Mouse (Mus musculus): Measurements from ENCODE around the gene Ceacam20.
A peak's percentile ranks its signal among the peaks of the same experiment; 100 is the strongest.
"Not testable (repeated sequence)": the region's sequence is repeated elsewhere in the genome, so short reads cannot be mapped to it uniquely, and the experiment has no call there.

Ceacam20 gene

DNA sequence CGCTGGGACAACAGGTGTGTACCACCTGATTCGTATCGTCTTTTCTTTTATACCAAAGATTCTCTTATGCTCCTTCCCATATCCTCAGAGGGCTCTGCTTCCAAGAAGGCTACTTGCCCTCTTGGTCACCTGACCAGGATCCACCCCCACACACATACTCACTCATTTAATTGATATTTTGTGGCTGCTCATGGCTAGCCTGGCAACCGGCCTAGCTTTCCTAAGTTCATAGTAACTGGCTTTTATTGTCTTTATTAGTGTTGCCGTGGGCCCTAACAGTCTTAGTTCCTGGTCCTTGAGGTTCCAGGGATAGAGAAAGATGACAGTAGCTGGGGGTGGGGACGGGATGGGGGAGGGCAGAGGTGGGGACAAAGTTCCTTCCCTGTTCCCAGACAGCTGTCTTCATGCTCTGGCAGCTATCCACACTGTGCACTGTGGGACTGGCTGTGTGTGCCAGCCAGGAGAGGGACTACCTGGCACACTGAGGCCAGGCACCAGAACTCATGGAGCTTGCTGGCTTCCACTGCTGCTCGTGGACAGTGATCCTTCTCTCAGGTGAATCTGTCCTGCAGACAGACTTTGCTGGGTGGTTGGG lies at the start of gene Ceacam20:
TSS of gene Ceacam20 (plus strand) at position 428 of the 595 bp plus-strand sequence.
- DNase-seq (ENCODE audit: low spot score) = no peak

GRCm38 (mm10) chr7:19920166-19920505 lies 45.1 kb upstream of the Ceacam20 start:
- DNase-seq (ENCODE audit: low spot score) = no peak

- peak; percentile 75 for DNase-seq (ENCODE audit: low spot score)
Observed at GRCm38 (mm10) chr7:19920506-19921261, 44.5 kb upstream of the Ceacam20 start, which contains the start of gene Pvr. Gene Pvr (minus strand): TSS chr7:19921160.

- DNase-seq (ENCODE audit: low spot score) = no peak
Observed at GRCm38 (mm10) chr7:19923354-19923753, 41.9 kb upstream of the Ceacam20 start.

- peak; percentile 26 for DNase-seq (ENCODE audit: low spot score)
Observed at GRCm38 (mm10) chr7:19923797-19924196, 41.4 kb upstream of the Ceacam20 start.

- no peak for DNase-seq (ENCODE audit: low spot score)
Observed at GRCm38 (mm10) chr7:19925376-19925775, 39.8 kb upstream of the Ceacam20 start.

- no peak for DNase-seq (ENCODE audit: low spot score)
Observed at GRCm38 (mm10) chr7:19926849-19927480, 38.2 kb upstream of the Ceacam20 start.

GRCm38 (mm10) chr7:19928486-19928885 lies 36.7 kb upstream of the Ceacam20 start:
- DNase-seq (ENCODE audit: low spot score) = no peak

GRCm38 (mm10) chr7:19930481-19930880 lies 34.7 kb upstream of the Ceacam20 start:
- DNase-seq (ENCODE audit: low spot score) = not testable (repeated sequence)

GRCm38 (mm10) chr7:19932133-19932876 lies 32.9 kb upstream of the Ceacam20 start:
- DNase-seq (ENCODE audit: low spot score) = no peak

GRCm38 (mm10) chr7:19932877-19933809 lies 32.1 kb upstream of the Ceacam20 start:
- DNase-seq (ENCODE audit: low spot score) = peak; percentile 34

DNA sequence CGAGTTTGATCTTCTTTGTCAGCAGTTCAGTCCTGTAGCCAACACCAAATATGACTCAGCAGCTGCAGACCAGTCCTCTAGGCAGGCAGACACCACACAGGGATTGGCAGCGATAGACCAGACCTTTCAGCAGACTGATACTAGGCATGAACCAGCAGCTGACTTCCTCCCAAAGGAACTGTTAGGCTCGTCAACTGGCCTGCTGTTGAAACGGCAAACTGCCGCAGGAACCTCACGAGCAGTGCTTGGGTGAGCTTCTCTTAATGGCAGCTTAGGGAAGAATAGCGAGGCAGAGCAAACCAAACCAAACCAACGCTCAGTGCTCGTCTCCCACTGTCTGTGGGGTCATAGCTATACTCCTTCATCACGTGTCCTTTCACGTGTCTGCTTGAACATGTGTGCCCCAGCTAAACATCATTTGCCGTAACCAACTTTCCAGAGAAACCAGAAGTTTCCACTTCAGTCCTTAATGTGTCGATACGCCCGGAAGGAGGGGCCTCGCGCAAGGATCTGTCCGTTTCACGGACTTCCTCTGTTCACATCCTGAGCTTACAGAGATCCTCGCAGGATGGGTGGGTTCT lies 30.0 kb upstream of the Ceacam20 start:
- no peak for DNase-seq (ENCODE audit: low spot score)

GRCm38 (mm10) chr7:19935961-19936360 lies 29.3 kb upstream of the Ceacam20 start:
- DNase-seq (ENCODE audit: low spot score) = no peak

DNA sequence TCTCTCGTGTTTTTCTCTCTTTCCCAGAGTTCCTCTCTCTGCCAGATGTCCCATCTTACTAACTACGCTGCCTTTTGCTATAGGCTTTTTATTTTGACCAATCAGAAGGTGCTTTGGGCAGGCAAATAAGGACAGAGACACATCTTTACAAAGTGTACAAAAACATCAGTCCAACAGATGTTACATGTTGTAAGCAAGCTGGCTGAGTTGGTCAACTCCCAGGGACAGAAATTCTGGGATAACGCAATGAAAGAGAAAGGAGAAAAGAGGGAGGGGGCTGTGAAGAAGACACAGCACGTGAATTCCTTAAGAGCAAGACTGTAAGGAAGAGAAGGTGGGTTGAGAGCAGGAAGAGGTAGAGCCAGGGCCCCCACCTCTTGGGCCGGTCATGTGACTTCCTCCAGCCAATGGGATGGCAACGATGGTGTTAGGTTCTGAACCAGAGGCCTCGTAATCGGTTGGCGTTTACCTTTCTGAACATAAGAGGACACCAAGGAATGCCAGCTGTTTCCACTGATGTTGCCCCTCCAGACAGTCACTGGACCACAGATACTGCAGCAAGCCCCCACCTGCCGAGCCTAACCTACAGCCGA lies 27.9 kb upstream of the Ceacam20 start:
- DNase-seq (ENCODE audit: low spot score) = no peak

GRCm38 (mm10) chr7:19939555-19940235 lies 25.5 kb upstream of the Ceacam20 start:
- no peak for DNase-seq (ENCODE audit: low spot score)

- DNase-seq (ENCODE audit: low spot score) = no peak
Observed at GRCm38 (mm10) chr7:19940256-19940655, 25.0 kb upstream of the Ceacam20 start.

- no peak for DNase-seq (ENCODE audit: low spot score)
Observed at GRCm38 (mm10) chr7:19944709-19945108, 20.5 kb upstream of the Ceacam20 start.

- DNase-seq (ENCODE audit: low spot score) = no peak
Observed at GRCm38 (mm10) chr7:19945201-19945600, 20.0 kb upstream of the Ceacam20 start.

GRCm38 (mm10) chr7:19945821-19946515 lies 19.2 kb upstream of the Ceacam20 start:
- no peak for DNase-seq (ENCODE audit: low spot score)
